Mouse (Mus musculus): ENCODE results near the gene Lrrc4b.

The Lrrc4b gene

DNA sequence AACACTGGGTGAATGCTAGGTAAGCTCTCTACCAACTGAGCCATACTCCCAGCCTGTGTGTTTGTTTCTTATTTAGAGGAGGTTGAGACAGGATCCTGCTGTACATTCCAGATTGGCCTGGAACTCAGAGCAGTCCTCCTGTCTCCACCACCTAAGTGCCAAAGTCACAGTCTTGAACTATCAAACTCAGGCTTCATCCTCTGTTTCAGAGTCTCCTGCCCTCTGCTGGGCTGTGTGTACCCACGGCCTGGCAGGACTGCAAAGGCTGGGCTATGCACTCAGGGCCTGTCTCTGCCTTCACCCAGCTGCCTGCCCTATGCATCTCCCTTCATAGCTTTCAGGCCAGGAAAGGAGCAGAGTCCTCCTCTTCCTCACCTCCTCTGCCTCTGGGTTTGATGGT is 7.4 kb downstream of the Lrrc4b start:
- DNase-seq (ENCODE audit: low spot score): no peak

DNA sequence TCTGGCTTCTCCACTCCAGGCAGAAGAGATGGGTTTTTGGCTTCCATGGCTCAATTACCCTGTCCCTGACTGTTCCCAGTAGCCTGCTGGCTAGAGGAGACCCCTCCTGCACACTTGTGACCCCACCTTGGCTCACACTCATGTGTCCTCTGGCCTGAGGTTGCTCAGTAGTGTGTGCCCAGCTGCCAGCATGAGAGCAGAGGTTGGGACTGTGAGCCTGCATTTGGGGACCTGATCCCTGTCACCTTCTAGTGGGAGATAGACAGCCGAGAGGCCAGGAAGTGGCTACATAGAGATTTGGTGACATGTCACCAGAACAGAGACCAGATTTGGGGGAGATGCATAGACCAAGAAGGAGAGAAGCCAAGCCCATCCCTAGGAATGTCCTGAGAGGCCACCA is 8.4 kb downstream of the Lrrc4b start:
- no peak for DNase-seq (ENCODE audit: low spot score)

DNA sequence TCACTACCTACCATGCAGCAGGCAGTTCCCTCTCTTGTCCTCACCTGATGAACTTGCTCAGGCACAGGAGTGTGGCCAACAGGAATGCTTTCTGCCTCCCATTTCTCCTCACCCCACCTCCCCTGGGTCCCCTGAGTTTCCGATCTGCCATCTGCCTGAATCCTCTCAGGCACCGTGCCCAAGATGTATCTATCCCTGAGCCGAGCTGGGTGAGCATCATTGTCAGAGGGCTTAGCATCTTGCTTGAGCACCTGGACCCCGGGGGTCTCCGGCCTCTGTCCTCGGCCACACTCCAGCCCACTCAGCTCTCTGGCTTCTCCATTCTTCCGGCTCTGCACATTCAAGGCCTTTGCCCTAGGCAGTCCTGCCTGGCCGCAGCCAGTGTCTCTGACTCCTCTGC is 9.1 kb downstream of the Lrrc4b start:
- no peak for DNase-seq (ENCODE audit: low spot score)

DNA sequence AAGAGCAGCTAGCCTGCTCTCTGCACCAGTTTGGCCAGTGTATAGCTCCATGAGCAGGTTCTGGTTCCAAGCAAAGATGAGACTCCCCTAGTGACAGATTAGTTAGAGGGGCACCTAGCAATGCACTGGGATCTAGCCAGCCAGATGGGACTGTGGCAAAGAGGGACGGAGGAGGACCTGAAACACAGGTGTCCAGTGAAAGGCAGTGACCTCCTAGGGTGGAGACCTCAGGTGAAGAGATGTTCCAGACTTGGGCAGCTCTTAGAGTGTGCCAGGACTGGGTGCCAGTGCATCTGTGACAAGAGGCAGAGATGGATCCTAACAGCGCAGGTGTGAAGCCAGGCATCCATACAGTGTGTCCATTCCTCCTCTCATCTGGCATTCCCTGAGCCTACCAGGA is 10.9 kb downstream of the Lrrc4b start:
- DNase-seq (ENCODE audit: low spot score): no peak

DNA sequence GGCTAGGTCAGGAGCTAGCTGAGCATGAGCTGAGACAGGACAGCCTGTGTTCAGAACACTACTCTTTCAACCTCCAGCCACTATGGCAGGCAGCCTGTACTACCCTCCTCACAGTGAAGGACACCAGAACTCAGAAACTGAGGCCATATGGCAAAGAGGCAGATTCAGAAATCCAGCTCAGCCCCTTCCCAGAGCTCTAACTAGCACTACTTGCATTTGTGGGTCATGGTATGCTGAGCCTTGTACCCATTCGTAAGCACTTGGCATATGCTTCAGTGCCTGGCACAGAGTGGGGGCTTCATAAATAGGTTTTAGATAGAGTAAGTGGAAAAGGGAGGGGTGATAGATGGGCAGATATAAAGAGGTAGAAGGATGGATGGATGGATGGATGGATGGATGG is 11.7 kb downstream of the Lrrc4b start:
- no peak for DNase-seq (ENCODE audit: low spot score)

GRCm38 (mm10) chr7:44441180-44441579 is 12.4 kb downstream of the Lrrc4b start:
- no peak for DNase-seq (ENCODE audit: low spot score)

- peak; percentile 69 for DNase-seq (ENCODE audit: low spot score)
Measured at GRCm38 (mm10) chr7:44441648-44442109, 12.9 kb downstream of the Lrrc4b start.

DNA sequence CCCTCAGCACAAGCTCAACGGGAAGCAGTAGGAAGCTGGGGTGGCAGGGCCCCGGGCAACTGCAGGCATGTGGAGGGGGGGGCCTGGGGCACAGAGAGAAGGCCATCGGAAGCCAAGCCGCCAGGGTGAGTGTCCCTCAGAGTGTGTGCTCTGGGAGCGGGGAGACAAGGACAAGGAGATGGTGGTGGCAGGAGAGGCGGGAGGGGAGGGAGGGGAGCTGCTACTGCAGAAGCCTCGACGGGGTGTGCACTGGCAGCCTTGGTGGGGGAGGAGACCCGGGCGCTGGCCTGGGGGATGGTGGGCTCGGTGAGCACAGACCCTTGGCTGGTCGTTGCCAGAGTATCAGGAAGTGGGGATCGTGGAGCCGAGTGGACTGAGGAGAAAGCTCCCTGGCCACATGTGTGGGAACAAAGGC is 13.6 kb downstream of the Lrrc4b start:
- DNase-seq (ENCODE audit: low spot score): no peak

DNA sequence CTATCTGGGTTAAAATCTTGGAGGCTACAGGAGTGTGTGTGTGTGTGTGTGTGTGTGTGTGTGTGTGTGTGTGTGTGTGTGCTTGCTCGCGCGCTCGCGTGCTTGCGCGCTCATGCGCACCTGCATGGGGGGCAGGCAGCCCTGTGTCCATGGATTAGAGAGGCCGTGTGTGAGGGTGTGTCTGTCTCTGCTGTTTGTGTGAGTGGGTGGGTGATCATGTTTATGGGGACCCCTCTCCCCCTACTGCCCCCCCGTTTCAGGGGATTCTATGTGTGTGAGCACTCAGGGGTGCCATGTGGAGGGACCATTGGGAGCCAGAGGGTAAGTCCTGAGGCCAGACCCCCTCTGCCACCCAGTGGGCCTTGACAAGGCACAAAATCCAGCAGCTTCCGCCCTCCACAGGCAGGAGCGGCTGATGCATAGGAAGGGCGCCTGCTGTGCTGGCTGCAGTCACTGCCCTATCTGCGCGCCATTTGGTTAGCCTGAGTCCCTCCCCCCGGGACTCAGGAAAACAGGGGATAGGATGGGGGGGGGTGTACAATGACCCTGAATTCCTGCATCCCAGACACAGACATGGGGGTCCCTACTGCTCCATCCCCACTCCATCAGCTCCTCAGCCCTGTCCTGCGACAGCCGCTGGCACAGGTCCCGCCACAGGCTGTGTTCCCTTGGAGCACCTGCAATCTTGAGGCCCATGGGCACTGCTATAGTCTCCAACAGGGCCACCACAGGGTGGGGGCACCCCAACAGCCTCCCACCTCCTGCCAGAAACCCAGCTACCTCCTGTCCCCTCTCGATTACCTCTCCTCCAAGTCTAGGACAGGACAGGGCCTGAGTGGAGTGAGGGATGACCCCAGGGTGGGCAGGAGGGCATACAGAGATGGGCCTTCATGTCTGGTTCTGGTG is 14.7 kb downstream of the Lrrc4b start:
- no peak for DNase-seq (ENCODE audit: low spot score)

- DNase-seq (ENCODE audit: low spot score): no peak
Measured at GRCm38 (mm10) chr7:44444886-44445527, 16.2 kb downstream of the Lrrc4b start.

DNA sequence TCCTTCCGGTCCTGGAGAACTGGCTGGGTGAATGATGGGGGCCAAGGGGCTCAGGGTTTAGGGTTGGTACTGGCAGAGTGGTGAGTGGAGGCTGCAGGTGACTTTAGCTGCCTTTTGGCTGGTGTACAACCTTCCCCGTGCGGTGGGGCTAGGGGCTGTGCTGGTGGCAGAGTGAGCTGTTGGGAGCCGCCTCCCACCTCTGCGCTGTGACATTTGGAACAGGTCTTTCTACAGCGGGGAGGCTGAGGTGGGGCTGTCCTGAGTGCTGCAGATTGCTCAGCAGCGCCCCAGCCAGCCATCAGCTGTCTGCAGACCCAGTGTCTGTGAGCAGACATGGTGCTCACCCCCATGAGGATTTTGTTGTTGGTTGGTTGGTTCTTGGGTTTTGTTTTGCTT is 16.7 kb downstream of the Lrrc4b start:
- DNase-seq (ENCODE audit: low spot score): no peak

GRCm38 (mm10) chr7:44446070-44446855 is 17.4 kb downstream of the Lrrc4b start:
- DNase-seq (ENCODE audit: low spot score): peak; percentile 23

GRCm38 (mm10) chr7:44453256-44453655 is 24.4 kb downstream of the Lrrc4b start:
- no peak for DNase-seq (ENCODE audit: low spot score)

- no peak for DNase-seq (ENCODE audit: low spot score)
Measured at GRCm38 (mm10) chr7:44456302-44456701, 27.5 kb downstream of the Lrrc4b start.

- DNase-seq (ENCODE audit: low spot score): no peak
Measured at GRCm38 (mm10) chr7:44460067-44460466, 31.2 kb downstream of the Lrrc4b start.

- DNase-seq (ENCODE audit: low spot score): no peak
Measured at GRCm38 (mm10) chr7:44460767-44461502, 32.1 kb downstream of the Lrrc4b start.

DNA sequence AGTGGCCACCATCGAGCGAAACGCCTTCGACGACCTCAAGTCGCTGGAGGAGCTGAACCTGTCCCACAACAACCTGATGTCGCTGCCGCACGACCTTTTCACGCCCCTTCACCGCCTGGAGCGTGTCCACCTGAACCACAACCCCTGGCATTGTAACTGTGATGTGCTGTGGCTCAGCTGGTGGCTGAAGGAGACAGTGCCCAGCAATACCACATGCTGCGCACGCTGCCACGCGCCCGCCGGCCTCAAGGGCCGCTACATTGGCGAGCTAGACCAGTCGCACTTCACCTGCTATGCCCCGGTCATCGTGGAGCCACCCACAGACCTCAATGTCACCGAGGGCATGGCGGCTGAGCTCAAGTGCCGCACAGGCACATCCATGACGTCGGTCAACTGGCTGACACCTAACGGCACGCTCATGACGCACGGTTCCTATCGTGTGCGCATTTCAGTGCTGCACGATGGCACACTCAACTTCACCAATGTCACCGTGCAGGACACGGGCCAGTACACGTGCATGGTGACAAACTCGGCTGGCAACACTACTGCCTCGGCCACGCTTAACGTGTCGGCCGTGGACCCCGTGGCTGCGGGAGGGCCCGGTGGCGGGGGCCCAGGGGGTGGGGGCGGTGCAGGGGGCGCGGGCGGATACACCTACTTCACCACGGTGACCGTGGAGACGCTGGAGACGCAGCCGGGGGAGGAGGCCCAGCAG is 32.8 kb downstream of the Lrrc4b start:
- no peak for DNase-seq (ENCODE audit: low spot score)

DNA sequence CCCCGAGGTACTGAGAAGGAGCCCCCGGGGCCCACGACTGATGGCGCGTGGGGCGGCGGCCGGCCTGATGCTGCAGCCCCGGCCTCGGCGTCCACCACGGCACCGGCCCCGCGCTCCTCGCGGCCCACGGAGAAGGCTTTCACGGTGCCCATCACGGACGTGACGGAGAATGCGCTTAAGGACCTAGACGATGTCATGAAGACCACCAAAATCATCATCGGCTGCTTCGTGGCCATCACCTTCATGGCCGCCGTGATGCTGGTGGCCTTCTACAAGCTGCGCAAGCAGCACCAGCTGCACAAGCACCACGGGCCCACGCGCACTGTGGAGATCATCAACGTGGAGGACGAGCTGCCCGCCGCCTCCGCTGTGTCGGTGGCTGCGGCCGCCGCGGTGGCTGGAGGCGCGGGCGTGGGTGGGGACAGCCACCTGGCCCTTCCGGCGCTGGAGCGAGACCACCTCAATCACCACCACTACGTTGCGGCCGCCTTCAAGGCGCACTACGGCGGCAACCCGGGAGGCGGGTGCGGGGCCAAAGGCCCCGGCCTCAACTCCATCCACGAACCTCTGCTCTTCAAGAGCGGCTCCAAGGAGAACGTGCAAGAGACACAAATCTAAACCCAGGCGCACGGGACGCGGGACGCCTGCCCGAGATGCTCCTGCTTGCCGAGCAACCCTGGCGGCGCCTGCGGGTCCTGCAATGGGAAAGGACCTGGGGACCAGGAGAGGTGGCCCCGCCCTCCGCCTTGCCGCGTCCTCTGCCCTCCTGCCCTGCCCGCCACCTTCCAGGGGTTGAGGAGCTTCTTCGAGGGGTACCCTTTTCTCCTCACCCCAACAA is 33.6 kb downstream of the Lrrc4b start:
- peak; percentile 39 for DNase-seq (ENCODE audit: low spot score)

DNA sequence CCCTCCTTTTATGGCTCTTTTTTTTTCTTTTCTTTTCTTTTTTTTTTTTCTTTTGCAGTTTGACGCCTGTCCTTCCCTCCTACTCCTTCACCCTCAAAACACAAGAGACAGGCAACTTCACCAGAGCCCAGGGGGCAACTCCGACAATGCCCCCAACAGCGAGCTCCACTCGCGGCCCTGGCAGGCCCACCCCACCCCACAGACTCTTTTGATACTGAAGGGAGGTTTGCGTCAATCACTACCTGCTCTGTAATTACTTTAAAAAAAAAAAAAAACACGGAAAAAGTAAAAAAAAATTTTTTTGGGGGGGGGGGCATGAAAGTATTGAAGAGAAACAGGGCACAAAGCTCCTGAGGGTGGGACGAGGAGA is 34.2 kb downstream of the Lrrc4b start:
- DNase-seq (ENCODE audit: low spot score): no peak

GRCm38 (mm10) chr7:44463556-44464225 is 34.9 kb downstream of the Lrrc4b start:
- peak; percentile 37 for DNase-seq (ENCODE audit: low spot score)
